Mouse (Mus musculus) macrophage (primary cell): ENCODE measurements around the gene Celf1. TPM values are rescaled to one million over a fixed set of nuclear protein-coding genes. Genes with fewer than 3 reads are reported as not detected.

Experiments used
- polyA plus RNA-seq: library from polyadenylated mRNA; stranded (reverse); fragments of 250-400 nt; gene quantifications from 3 replicates; pipeline ENCODE4 v1.2.4, GENCODE M21; 2018; ENCODE audit warnings: inconsistent platforms

Gene Celf1
- polyA plus RNA-seq, 1 experiment from 2014 or later: 34.7 TPM

Other genes starting within 250 kb of the Celf1 start
- gene Fnbp4, start 195.0 kb upstream of the Celf1 start, polyA plus RNA-seq: 27.7 to 69.8 TPM (median 35.6 TPM) in 3 replicates
- not detected in 3 replicates for gene Agbl2, start 157.7 kb upstream of the Celf1 start, polyA plus RNA-seq
- 83.8 to 94.4 TPM (median 87.4 TPM) in 3 replicates for gene Mtch2, start 93.2 kb upstream of the Celf1 start, polyA plus RNA-seq
- not detected in 3 replicates for gene C1qtnf4, start 54.5 kb upstream of the Celf1 start, polyA plus RNA-seq
- 11.7 to 17.7 TPM (median 14.4 TPM) in 3 replicates for gene Kbtbd4, start 35.6 kb upstream of the Celf1 start, polyA plus RNA-seq
- gene Ndufs3, start 35.6 kb upstream of the Celf1 start, polyA plus RNA-seq: 67.4 to 116 TPM (median 113 TPM) in 3 replicates
- gene Rapsn, start 95.2 kb downstream of the Celf1 start, polyA plus RNA-seq: 6.3 to 39.6 TPM (median 12.2 TPM) in 3 replicates
- 149 to 321 TPM (median 192 TPM) in 3 replicates for gene Psmc3, start 113.6 kb downstream of the Celf1 start, polyA plus RNA-seq
- gene Slc39a13, start 130.0 kb downstream of the Celf1 start, polyA plus RNA-seq: 19.8 to 23.0 TPM (median 21.8 TPM) in 3 replicates
- 298 to 440 TPM (median 373 TPM) in 3 replicates for gene Spi1, start 142.0 kb downstream of the Celf1 start, polyA plus RNA-seq
- gene Mybpc3, start 177.8 kb downstream of the Celf1 start, polyA plus RNA-seq: 0.09 to 0.11 TPM in 2 of 3 replicates, not detected in the other
- 26.3 to 50.4 TPM (median 31.9 TPM) in 3 replicates for gene Madd, start 243.5 kb downstream of the Celf1 start, polyA plus RNA-seq